Mouse (Mus musculus): ENCODE measurements around the gene Tmem147.

Gene Tmem147

GRCm38 (mm10) chr7:30728214-30728613 is 1.1 kb downstream of the Tmem147 start:
- no peak for DNase-seq (ENCODE audit: low spot score in 2 of 2)

GRCm38 (mm10) chr7:30723274-30723953 is 5.9 kb downstream of the Tmem147 start:
- no peak for DNase-seq (ENCODE audit: low spot score in 2 of 2)

GRCm38 (mm10) chr7:30721286-30721685 is 8.1 kb downstream of the Tmem147 start:
- no peak for DNase-seq (ENCODE audit: low spot score in 2 of 2)

GRCm38 (mm10) chr7:30719669-30720068 is 9.7 kb downstream of the Tmem147 start:
- no peak for DNase-seq (ENCODE audit: low spot score in 2 of 2)

GRCm38 (mm10) chr7:30717716-30718046 is 11.7 kb downstream of the Tmem147 start:
- DNase-seq (ENCODE audit: low spot score in 2 of 2), result no peak

- peak; percentile 52 to 61 for DNase-seq (ENCODE audit: low spot score in 2 of 2)
Observed at GRCm38 (mm10) chr7:30717006-30717715, 12.2 kb downstream of the Tmem147 start.

- DNase-seq (ENCODE audit: low spot score in 2 of 2), result no peak
Observed at GRCm38 (mm10) chr7:30711942-30712341, 17.4 kb downstream of the Tmem147 start, which contains the start of gene Atp4a. TSS of gene Atp4a (plus strand) at chr7:30712209.

- DNase-seq (ENCODE audit: low spot score in 2 of 2), result no peak
Observed at GRCm38 (mm10) chr7:30707441-30707840, 21.9 kb downstream of the Tmem147 start.

GRCm38 (mm10) chr7:30706214-30706882 is 23.0 kb downstream of the Tmem147 start:
- DNase-seq (ENCODE audit: low spot score in 2 of 2), result no peak

- DNase-seq (ENCODE audit: low spot score in 2 of 2), result no peak
Observed at GRCm38 (mm10) chr7:30698589-30698988, 30.8 kb downstream of the Tmem147 start, which contains the start of gene 2200002J24Rik. TSS of gene 2200002J24Rik (plus strand) at chr7:30698926.

- no peak for DNase-seq (ENCODE audit: low spot score in 2 of 2)
Observed at GRCm38 (mm10) chr7:30698101-30698500, 31.2 kb downstream of the Tmem147 start.

- DNase-seq (ENCODE audit: low spot score in 2 of 2), result no peak
Observed at GRCm38 (mm10) chr7:30688325-30688724, 41.0 kb downstream of the Tmem147 start.

GRCm38 (mm10) chr7:30683425-30683824 is 45.9 kb downstream of the Tmem147 start:
- DNase-seq (ENCODE audit: low spot score in 2 of 2), result no peak

GRCm38 (mm10) chr7:30681897-30682296 is 47.4 kb downstream of the Tmem147 start:
- DNase-seq (ENCODE audit: low spot score in 2 of 2), result no peak

GRCm38 (mm10) chr7:30678263-30678975 is 50.9 kb downstream of the Tmem147 start:
- no peak for DNase-seq (ENCODE audit: low spot score in 2 of 2)
